Mouse (Mus musculus): ENCODE data around the gene Chst8. TPM values are rescaled to one million over a fixed set of nuclear protein-coding genes. Genes with fewer than 3 reads are reported as not detected.

Gene Chst8
- polyA plus RNA-seq, 1 experiment from 2014 or later: 4.2 TPM

DNA sequence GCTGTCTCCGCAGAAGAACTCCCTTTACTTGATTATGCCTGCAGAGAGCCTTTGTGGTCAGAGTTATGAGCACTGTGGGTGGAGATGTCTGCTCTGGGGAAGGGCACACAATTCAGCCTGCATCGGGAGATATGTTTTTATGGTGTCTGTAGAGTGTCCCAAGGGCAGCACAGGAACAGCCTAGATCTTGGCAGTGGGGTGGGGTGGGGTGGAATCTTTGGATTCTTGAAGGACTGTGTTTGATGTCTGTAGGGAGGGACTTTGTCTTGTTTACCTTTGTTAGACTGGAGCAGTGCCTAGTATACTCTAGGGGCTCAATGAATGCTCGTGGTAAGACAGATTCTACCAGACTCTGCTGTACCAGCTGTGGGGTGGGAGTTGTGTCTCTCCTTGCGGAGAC is 127.3 kb downstream of the Chst8 start:
- 48% methylated on average over 4 of the region's 4 CpGs for WGBS
- no peak overlapping the region for H3K27ac ChIP-seq (replicated peaks)
- H3K9me3 ChIP-seq (replicated peaks): no peaks in the 10 kb centered on the region
- no peak overlapping the region for H3K4me3 ChIP-seq (replicated peaks)
- no peak overlapping the region for H3K4me2 ChIP-seq (replicated peaks)
- ATAC-seq (ENCODE audit: insufficient number of reproducible peaks, low FRiP score, low TSS enrichment, low read depth): no peak
- peaks cover 23% of the 10 kb centered on the region for H3K27me3 ChIP-seq
- no peaks in the 10 kb centered on the region for H3K36me3 ChIP-seq
- peaks cover 16% of the 10 kb centered on the region for H3K4me1 ChIP-seq
- no peak overlapping the region for H3K9ac ChIP-seq

DNA sequence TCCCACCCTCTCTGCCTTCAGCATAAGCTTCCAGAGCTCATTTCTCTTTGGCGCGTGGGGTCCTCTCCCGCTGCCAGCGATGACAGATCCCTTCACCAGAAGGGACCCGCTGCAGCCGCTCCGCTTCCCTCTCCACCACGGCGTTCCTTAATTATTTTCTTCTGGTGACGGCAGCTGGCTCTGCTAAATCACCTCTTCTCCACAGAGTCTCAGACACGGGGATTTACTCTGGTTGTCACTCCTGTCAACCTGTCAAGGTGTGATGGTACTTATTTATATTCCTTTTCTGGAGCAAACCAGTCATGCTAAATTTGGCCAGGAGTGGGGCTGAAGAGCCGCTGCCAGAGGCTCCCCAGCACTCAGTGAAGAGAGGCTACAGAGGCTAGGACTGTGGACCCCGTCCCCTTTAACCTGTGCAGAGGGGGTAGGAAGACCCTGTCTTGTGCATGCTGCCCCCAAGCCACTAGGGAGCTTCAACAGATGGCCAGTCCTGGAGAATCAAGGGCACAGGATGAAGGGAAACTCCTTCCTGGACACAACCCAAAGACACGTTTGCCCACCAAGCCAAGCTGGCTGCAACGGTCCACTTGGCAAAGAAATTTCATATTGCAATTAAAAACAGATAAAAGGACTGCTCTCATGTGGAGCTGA is 131.6 kb downstream of the Chst8 start:
- no peak overlapping the region for H3K27ac ChIP-seq (replicated peaks)
- 23% methylated on average over 15 of the region's 15 CpGs for WGBS
- H3K4me1 ChIP-seq: peaks cover 15% of the 10 kb centered on the region
- no peaks in the 10 kb centered on the region for H3K36me3 ChIP-seq
- no peaks in the 10 kb centered on the region for H3K9me3 ChIP-seq (replicated peaks)
- peaks cover 17% of the 10 kb centered on the region for H3K27me3 ChIP-seq
- no peak for ATAC-seq (ENCODE audit: insufficient number of reproducible peaks, low FRiP score, low TSS enrichment, low read depth)
- H3K4me3 ChIP-seq (replicated peaks): no peak overlapping the region
- no peak overlapping the region for H3K9ac ChIP-seq
- H3K4me2 ChIP-seq (replicated peaks): no peak overlapping the region

DNA sequence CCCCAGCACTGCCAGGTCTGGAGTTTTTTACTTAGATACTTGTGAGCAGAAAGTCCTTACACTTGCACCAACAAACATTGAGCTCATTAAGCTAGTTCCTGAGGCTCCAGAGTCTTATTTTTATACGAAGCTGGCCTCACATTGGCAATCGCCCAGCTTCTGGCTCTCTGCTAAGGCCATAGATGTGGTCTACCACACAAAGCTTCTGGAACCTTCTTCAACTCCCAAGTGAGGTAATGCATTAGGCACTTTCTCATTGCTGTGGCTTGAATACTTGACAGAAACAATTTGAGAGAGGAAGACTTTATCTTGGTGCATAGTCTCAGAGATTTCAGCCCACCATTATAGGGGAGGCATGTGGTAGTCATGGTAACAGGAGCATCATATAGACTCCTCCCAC is 132.6 kb downstream of the Chst8 start:
- no peak for ATAC-seq (ENCODE audit: insufficient number of reproducible peaks, low FRiP score, low TSS enrichment, low read depth)
- no peaks in the 10 kb centered on the region for H3K9me3 ChIP-seq (replicated peaks)
- peaks cover 17% of the 10 kb centered on the region for H3K27me3 ChIP-seq
- no peak overlapping the region for H3K4me3 ChIP-seq (replicated peaks)
- H3K9ac ChIP-seq: no peak overlapping the region
- no peak overlapping the region for H3K27ac ChIP-seq (replicated peaks)
- H3K36me3 ChIP-seq: no peaks in the 10 kb centered on the region
- WGBS: 43% methylated on average over 2 of the region's 2 CpGs
- H3K4me1 ChIP-seq: peaks cover 23% of the 10 kb centered on the region
- no peak overlapping the region for H3K4me2 ChIP-seq (replicated peaks)

- Histone ChIP-seq H3K4me3 (replicated peaks) (peak overlapping the region; percentile 31), H3K27me3 (peaks cover 41% of the 10 kb centered on the region)
- WGBS: 7% methylated on average over 33 of the region's 33 CpGs
Observed at GRCm38 (mm10) chr7:34675831-34676514, 136.5 kb downstream of the Chst8 start.

GRCm38 (mm10) chr7:34675120-34675790 is 137.3 kb downstream of the Chst8 start:
- H3K4me3 ChIP-seq (replicated peaks): peak overlapping the region; percentile 31
- no peak overlapping the region for H3K27ac ChIP-seq (replicated peaks)
- no peak overlapping the region for H3K9ac ChIP-seq
- H3K4me1 ChIP-seq: peaks cover 12% of the 10 kb centered on the region
- no peaks in the 10 kb centered on the region for H3K9me3 ChIP-seq (replicated peaks)
- peak overlapping the region; percentile 54 for H3K4me2 ChIP-seq (replicated peaks)
- 13% methylated on average over 42 of the region's 42 CpGs for WGBS
- H3K36me3 ChIP-seq: no peaks in the 10 kb centered on the region
- no peak for ATAC-seq (ENCODE audit: insufficient number of reproducible peaks, low FRiP score, low TSS enrichment, low read depth)
- H3K27me3 ChIP-seq: peaks cover 41% of the 10 kb centered on the region

More at GRCm38 (mm10) chr7:34675831-34676514, 136.5 kb downstream of the Chst8 start:
- no peak overlapping the region for H3K9ac ChIP-seq
- peak overlapping the region; percentile 54 for H3K4me2 ChIP-seq (replicated peaks)
- H3K4me1 ChIP-seq: peaks cover 19% of the 10 kb centered on the region
- no peaks in the 10 kb centered on the region for H3K9me3 ChIP-seq (replicated peaks)
- H3K27ac ChIP-seq (replicated peaks): no peak overlapping the region
- no peak for ATAC-seq (ENCODE audit: insufficient number of reproducible peaks, low FRiP score, low TSS enrichment, low read depth)
- H3K36me3 ChIP-seq: no peaks in the 10 kb centered on the region

DNA sequence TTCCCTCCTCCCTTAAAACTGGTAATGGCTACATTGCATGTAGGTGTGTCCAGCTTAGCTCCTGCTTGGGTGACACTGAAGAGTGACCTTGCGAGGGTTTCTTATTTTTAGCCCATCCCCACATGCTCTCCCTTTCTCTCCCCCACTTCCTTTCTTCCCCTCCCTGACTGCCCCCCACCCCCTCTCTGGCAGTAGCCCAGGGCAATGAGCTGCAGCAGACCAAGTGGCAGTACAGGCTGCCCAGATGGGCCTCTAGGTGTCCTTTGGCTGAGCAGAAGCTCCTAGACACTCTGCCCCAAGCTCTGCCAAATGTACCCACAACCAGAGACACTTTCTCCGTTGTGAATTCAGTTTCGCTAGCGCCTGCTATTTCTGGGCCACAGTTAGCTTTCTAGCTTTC is 139.6 kb downstream of the Chst8 start:
- Histone ChIP-seq H3K36me3 (no peaks in the 10 kb centered on the region), H3K9ac (no peak overlapping the region), H3K9me3 (replicated peaks) (no peaks in the 10 kb centered on the region), H3K27me3 (peaks cover 41% of the 10 kb centered on the region), H3K4me3 (replicated peaks) (no peak overlapping the region), H3K27ac (replicated peaks) (no peak overlapping the region), H3K4me2 (replicated peaks) (no peak overlapping the region), H3K4me1 (peaks cover 10% of the 10 kb centered on the region)
- no peak for ATAC-seq (ENCODE audit: insufficient number of reproducible peaks, low FRiP score, low TSS enrichment, low read depth)
- 75% methylated on average over 4 of the region's 4 CpGs for WGBS

DNA sequence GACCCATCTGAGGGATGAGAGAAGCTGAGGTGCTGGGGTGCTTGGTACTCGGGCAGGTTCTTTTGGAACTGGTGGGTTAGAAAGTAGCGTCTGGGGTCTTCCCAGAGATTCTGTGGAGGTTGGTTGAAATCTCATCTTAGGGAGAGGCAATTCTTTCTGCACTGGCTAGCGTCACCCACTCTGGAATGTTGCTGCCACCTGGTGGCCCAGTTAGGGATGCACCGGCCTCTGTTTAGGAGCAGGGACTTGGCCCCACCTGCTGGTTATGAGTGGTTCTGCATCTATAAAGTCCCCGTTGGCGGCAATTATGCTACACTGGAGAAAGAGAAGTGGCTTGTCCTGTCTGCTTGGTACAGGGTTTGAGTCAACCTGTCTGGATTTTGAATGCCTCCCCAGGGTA is 140.6 kb downstream of the Chst8 start:
- H3K4me1 ChIP-seq: peaks cover 10% of the 10 kb centered on the region
- H3K4me2 ChIP-seq (replicated peaks): no peak overlapping the region
- no peaks in the 10 kb centered on the region for H3K36me3 ChIP-seq
- peaks cover 41% of the 10 kb centered on the region for H3K27me3 ChIP-seq
- no peaks in the 10 kb centered on the region for H3K9me3 ChIP-seq (replicated peaks)
- H3K9ac ChIP-seq: no peak overlapping the region
- H3K4me3 ChIP-seq (replicated peaks): no peak overlapping the region
- ATAC-seq (ENCODE audit: insufficient number of reproducible peaks, low FRiP score, low TSS enrichment, low read depth): no peak
- no peak overlapping the region for H3K27ac ChIP-seq (replicated peaks)
- 0% methylated on average over 6 of the region's 6 CpGs for WGBS

- H3K4me2 ChIP-seq (replicated peaks): no peak overlapping the region
- H3K36me3 ChIP-seq: no peaks in the 10 kb centered on the region
- 72% methylated on average over 3 of the region's 3 CpGs for WGBS
- ATAC-seq (ENCODE audit: insufficient number of reproducible peaks, low FRiP score, low TSS enrichment, low read depth): no peak
- H3K9me3 ChIP-seq (replicated peaks): no peaks in the 10 kb centered on the region
- H3K27me3 ChIP-seq: peaks cover 38% of the 10 kb centered on the region
- H3K9ac ChIP-seq: no peak overlapping the region
- no peak overlapping the region for H3K4me3 ChIP-seq (replicated peaks)
- H3K27ac ChIP-seq (replicated peaks): no peak overlapping the region
- peaks cover 6% of the 10 kb centered on the region for H3K4me1 ChIP-seq
Observed at GRCm38 (mm10) chr7:34670778-34671177, 141.7 kb downstream of the Chst8 start.

DNA sequence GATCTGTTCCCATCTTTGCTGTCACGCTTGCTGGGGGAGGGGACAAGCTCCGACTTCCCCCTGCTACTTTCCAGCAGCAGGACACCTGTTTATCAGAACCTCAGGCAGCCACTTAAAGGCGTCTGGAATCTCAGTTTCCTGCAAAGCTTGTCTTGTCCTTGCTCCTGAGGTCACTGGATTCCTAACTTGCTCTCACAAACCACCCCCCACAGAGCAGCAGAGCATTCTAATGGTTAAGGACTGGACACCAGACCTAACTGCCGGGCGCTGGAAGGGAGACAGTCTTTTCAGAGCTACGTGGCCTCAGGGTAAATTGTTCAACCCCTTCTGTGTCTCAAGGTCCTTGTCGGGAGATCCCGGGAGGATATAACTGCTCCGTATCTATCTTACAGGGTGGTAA is 143.2 kb downstream of the Chst8 start:
- 11% methylated on average over 9 of the region's 9 CpGs for WGBS
- no peaks in the 10 kb centered on the region for H3K36me3 ChIP-seq
- H3K27ac ChIP-seq (replicated peaks): no peak overlapping the region
- H3K9me3 ChIP-seq (replicated peaks): no peaks in the 10 kb centered on the region
- no peaks in the 10 kb centered on the region for H3K4me1 ChIP-seq
- no peak for ATAC-seq (ENCODE audit: insufficient number of reproducible peaks, low FRiP score, low TSS enrichment, low read depth)
- no peak overlapping the region for H3K4me3 ChIP-seq (replicated peaks)
- H3K4me2 ChIP-seq (replicated peaks): no peak overlapping the region
- no peak overlapping the region for H3K9ac ChIP-seq
- peaks cover 23% of the 10 kb centered on the region for H3K27me3 ChIP-seq

DNA sequence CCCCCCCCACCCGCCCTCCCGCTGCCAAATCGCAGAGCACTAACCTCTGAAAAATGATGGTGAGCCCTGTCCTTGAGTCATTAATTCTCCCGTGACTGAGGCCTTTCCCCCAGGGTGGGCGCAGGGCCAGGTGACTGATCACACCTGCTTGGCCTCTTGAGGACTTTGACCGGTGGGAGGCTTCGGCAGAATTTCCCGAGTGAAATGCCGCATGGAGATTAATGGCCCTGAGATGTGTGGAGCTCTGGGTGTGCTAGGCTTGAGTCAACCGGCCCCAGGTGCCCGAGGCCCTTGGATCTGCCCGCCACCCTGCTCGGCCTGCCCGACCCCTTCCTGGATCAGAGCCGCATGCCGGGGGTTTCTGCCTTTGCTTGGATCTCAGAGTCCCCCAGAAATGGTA is 144.6 kb downstream of the Chst8 start:
- no peaks in the 10 kb centered on the region for H3K9me3 ChIP-seq (replicated peaks)
- no peaks in the 10 kb centered on the region for H3K36me3 ChIP-seq
- no peak overlapping the region for H3K4me3 ChIP-seq (replicated peaks)
- H3K4me1 ChIP-seq: no peaks in the 10 kb centered on the region
- peaks cover 8% of the 10 kb centered on the region for H3K27me3 ChIP-seq
- no peak overlapping the region for H3K27ac ChIP-seq (replicated peaks)
- no peak for ATAC-seq (ENCODE audit: insufficient number of reproducible peaks, low FRiP score, low TSS enrichment, low read depth)
- H3K9ac ChIP-seq: no peak overlapping the region
- H3K4me2 ChIP-seq (replicated peaks): no peak overlapping the region
- WGBS: 82% methylated on average over 16 of the region's 16 CpGs

DNA sequence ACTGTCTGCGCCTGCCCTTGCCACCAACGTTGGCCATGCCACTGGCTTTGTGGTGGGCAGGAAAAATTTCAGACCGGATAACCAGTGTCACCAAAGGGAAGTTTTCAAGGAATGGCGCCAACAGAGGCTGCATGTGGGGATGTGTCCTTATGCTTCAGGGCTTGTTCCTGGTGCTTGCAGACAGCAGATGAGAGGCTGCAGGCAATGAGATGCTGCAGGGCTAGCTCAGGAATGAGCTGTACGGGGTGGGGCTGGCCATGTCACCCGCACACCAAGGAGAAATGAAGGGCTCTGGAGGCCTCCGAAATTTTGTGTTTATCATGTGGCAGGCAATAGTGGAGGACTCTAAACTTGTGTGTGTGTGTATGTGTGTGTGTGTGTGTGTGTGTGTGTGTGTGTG is 149.4 kb downstream of the Chst8 start:
- WGBS: 33% methylated on average over 7 of the region's 7 CpGs
- ATAC-seq (ENCODE audit: insufficient number of reproducible peaks, low FRiP score, low TSS enrichment, low read depth): no peak

More for the DNA sequence above, 149.4 kb downstream of the Chst8 start:
- H3K27me3 ChIP-seq: no peaks in the 10 kb centered on the region
- H3K27ac ChIP-seq (replicated peaks): no peak overlapping the region
- no peaks in the 10 kb centered on the region for H3K4me1 ChIP-seq
- H3K9me3 ChIP-seq (replicated peaks): no peaks in the 10 kb centered on the region
- H3K9ac ChIP-seq: no peak overlapping the region
- no peaks in the 10 kb centered on the region for H3K36me3 ChIP-seq
- no peak overlapping the region for H3K4me2 ChIP-seq (replicated peaks)
- no peak overlapping the region for H3K4me3 ChIP-seq (replicated peaks)

All from embryonic facial prominence, embryonic 15.5 days (tissue).